Mouse (Mus musculus): ENCODE data around the gene Olfr1500.
"Not testable (repeated sequence)": the region's sequence is repeated elsewhere in the genome, so short reads cannot be mapped to it uniquely, and the experiment has no call there.

The Olfr1500 gene

GRCm38 (mm10) chr19:13830388-13830787 lies at the start of gene Olfr1500:
Gene Olfr1500 (minus strand): TSS chr19:13830488.
- DNase-seq = no peak

GRCm38 (mm10) chr19:13861495-13861894 lies 31.2 kb upstream of the Olfr1500 start, which contains the start of gene Olfr1502:
Gene Olfr1502 (plus strand): TSS chr19:13861795.
- DNase-seq = no peak

DNA sequence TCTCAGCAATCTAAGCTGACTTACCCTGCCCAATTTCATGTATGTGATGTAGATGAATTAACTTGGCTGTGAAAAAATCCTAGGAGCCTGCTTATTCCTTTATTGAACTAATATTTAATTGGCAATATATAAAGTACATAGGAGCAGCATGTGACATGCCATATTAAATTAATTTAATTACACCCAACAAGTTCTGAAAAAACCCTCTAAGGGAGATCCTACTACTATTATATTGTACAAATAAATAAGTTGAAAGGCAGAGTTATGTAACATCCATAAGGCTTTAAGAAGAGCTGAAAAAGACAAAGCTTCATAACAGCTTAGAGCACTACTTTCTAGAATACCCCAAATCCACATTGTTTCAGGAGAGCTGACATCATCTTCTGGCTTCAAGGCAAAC lies 20.3 kb upstream of the Olfr1500 start, which contains the start of gene Olfr1501:
Olfr1501 (minus strand) TSS at position 101 of the 400 bp plus-strand sequence.
- DNase-seq = not testable (repeated sequence)

GRCm38 (mm10) chr19:13828447-13828846 lies 1.8 kb downstream of the Olfr1500 start:
- DNase-seq = no peak

DNA sequence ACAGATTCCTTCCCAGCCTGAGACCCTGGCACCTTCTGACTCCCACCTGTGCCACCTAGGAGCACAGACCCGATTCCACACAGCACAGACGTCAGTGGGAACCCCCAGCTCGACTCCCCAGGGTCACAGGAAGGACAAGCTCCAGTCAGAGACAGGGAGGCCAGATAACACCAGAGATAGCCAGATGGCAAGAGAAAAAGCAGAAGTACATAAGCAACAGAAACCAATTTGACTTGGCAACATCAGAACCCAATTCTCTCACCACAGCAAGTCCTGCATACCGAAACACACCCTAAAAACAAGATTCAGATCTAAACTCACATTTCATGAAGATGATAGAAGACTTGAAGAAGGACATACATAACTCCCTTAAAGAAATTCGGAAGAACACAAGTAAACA lies 9.4 kb downstream of the Olfr1500 start:
- no peak for DNase-seq

DNA sequence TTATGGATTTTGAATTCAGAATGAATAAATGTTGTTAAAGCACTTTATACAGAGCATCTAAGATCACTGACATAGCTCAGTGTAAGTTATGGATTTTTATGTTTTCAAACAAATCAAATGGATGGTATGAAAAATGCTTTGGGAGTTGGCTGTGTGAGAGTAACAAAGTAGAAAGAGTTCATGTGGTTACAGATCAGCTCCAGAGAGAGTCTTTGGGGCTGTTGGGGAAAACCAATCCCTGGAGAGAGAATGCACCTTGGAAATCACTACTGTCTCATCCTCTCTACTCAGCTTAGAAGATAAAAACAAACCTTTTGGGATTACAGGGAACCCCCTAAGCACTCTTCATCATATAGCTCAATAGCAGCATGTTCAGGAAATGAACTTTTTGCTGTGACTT lies 10.9 kb downstream of the Olfr1500 start, which contains the start of gene Olfr1499:
Olfr1499 (minus strand) TSS at position 101 of the 400 bp plus-strand sequence.
- no peak for DNase-seq

GRCm38 (mm10) chr19:13818827-13819226 lies 11.5 kb downstream of the Olfr1500 start:
- no peak for DNase-seq

DNA sequence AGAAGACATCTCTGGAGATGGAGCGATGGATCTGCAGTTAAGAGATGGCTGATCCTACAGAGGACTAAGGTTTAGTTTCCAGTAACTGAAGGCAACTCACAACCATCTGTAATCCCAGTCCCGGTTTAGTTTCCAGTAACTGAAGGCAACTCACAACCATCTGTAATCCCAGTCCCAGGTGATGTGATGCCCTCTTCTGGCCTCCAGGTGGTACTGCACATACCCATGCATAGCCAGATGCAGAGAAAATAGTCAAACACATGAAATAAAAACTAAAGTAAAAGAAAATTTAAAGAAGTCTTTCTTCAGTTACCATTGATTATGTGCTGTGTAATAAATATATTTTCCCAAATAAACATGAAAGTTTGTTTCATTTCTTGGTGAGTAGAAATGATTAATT lies 17.5 kb downstream of the Olfr1500 start:
- DNase-seq = no peak

- not testable (repeated sequence) for DNase-seq
Measured at GRCm38 (mm10) chr19:13805486-13805885, 24.8 kb downstream of the Olfr1500 start.

DNA sequence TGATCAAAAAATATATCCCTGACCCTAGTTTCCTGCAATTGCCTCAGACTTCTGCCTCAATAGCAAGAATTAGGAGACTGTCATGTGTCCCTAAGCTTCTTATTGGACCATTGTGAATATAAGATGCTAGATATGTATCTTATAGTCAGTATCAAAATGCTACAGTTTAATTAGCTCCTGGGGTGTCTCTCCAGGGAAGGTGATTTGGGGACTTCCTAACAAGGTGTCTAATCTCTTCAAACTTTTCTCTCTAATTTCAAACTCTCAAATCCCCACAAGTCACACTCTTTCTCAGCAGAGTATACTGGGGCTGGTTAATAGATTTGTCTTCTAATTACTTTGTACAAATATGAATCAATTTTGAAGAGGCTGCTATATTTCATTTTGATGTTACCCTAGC lies 32.2 kb downstream of the Olfr1500 start, which contains the start of gene Olfr1497:
Olfr1497 (minus strand) TSS at position 101 of the 400 bp plus-strand sequence.
- DNase-seq = no peak

- no peak for DNase-seq
Measured at GRCm38 (mm10) chr19:13777578-13777977, 52.7 kb downstream of the Olfr1500 start, which contains the start of gene Olfr1496. Gene Olfr1496 (plus strand): TSS chr19:13777878.

Data from cerebellum, adult 18-20 months (tissue).